Mouse (Mus musculus): ENCODE measurements at regions not wholly inside any gene's neighbourhood (a gene's known extent, or its start where the extent isn't known, plus 50 kb on each side); places are given as distances from the start of the nearest gene placed in this dataset.

GRCm38 (mm10) chr12:107624446-107624845 lies 136.0 kb downstream of the 3110018I06Rik start:
- H3K4me1 ChIP-seq (ENCODE audit: control insufficient read depth, insufficient read depth, low read length) = no peaks in the 10 kb centered on the region
- H3K9ac ChIP-seq (replicated peaks; ENCODE audit: low read length) = no peak overlapping the region
- H3K9me3 ChIP-seq (replicated peaks; ENCODE audit: control insufficient read depth, low read length) = no peaks in the 10 kb centered on the region
- ATAC-seq (replicated peaks; ENCODE audit: insufficient number of reproducible peaks, low FRiP score, low TSS enrichment, low read depth) (no peak), DNase-seq (ENCODE audit: low spot score) (no peak)
- H3K36me3 ChIP-seq (replicated peaks; ENCODE audit: control insufficient read depth, insufficient read depth, low read depth, low read length) = no peaks in the 10 kb centered on the region
- H3K4me3 ChIP-seq (ENCODE audit: low read depth, low read length) = no peak overlapping the region
- 80% methylated on average over 3 of the region's 3 CpGs for WGBS
- no peak overlapping the region for H3K27ac ChIP-seq (replicated peaks; ENCODE audit: low read depth, low read length)
- H3K27me3 ChIP-seq (ENCODE audit: control insufficient read depth, insufficient read depth, low read length) = no peaks in the 10 kb centered on the region
- no peak overlapping the region for H3K4me2 ChIP-seq (ENCODE audit: low read depth, low read length)

GRCm38 (mm10) chr12:107648008-107648407 lies 159.6 kb downstream of the 3110018I06Rik start:
- no peaks in the 10 kb centered on the region for H3K36me3 ChIP-seq (replicated peaks; ENCODE audit: control insufficient read depth, insufficient read depth, low read depth, low read length)
- DNase-seq (ENCODE audit: low spot score) (no peak), ATAC-seq (replicated peaks; ENCODE audit: insufficient number of reproducible peaks, low FRiP score, low TSS enrichment, low read depth) (no peak)
- H3K9me3 ChIP-seq (replicated peaks; ENCODE audit: control insufficient read depth, low read length) = no peaks in the 10 kb centered on the region
- no peak overlapping the region for H3K4me2 ChIP-seq (ENCODE audit: low read depth, low read length)
- peaks cover 3% of the 10 kb centered on the region for H3K4me1 ChIP-seq (ENCODE audit: control insufficient read depth, insufficient read depth, low read length)
- no peaks in the 10 kb centered on the region for H3K27me3 ChIP-seq (ENCODE audit: control insufficient read depth, insufficient read depth, low read length)
- no peak overlapping the region for H3K9ac ChIP-seq (replicated peaks; ENCODE audit: low read length)
- no peak overlapping the region for H3K27ac ChIP-seq (replicated peaks; ENCODE audit: low read depth, low read length)
- H3K4me3 ChIP-seq (ENCODE audit: low read depth, low read length) = no peak overlapping the region
- 92% methylated on average over 9 of the region's 9 CpGs for WGBS

- H3K27ac ChIP-seq (replicated peaks; ENCODE audit: low read depth, low read length) = no peak overlapping the region; the same call in 1 of the 2 replicates
- no peak overlapping the region for H3K9ac ChIP-seq (replicated peaks; ENCODE audit: low read length)
- no peak for DNase-seq (ENCODE audit: low spot score)
- H3K4me2 ChIP-seq (ENCODE audit: low read depth, low read length) = no peak overlapping the region
- H3K4me3 ChIP-seq (ENCODE audit: low read depth, low read length) = no peak overlapping the region
- 24% methylated on average over 3 of the region's 3 CpGs for WGBS
- 0 out of 2 replicates have a peak, but pooled peaks have one; percentile 17 for ATAC-seq (replicated peaks; ENCODE audit: insufficient number of reproducible peaks, low FRiP score, low TSS enrichment, low read depth)
- H3K9me3 ChIP-seq (replicated peaks; ENCODE audit: control insufficient read depth, low read length) = no peaks in the 10 kb centered on the region
- peaks cover 6% of the 10 kb centered on the region for H3K4me1 ChIP-seq (ENCODE audit: control insufficient read depth, insufficient read depth, low read length)
- no peaks in the 10 kb centered on the region for H3K36me3 ChIP-seq (replicated peaks; ENCODE audit: control insufficient read depth, insufficient read depth, low read depth, low read length)
- no peaks in the 10 kb centered on the region for H3K27me3 ChIP-seq (ENCODE audit: control insufficient read depth, insufficient read depth, low read length)
These were observed 163.8 kb downstream of the 3110018I06Rik start for GRCm38 (mm10) chr12:107652126-107652728.

GRCm38 (mm10) chr12:107653131-107653530 lies 164.7 kb downstream of the 3110018I06Rik start:
- ATAC-seq (replicated peaks; ENCODE audit: insufficient number of reproducible peaks, low FRiP score, low TSS enrichment, low read depth) (peak; percentile 76), DNase-seq (ENCODE audit: low spot score) (peak; percentile 78)
- H3K36me3 ChIP-seq (replicated peaks; ENCODE audit: control insufficient read depth, insufficient read depth, low read depth, low read length) = no peaks in the 10 kb centered on the region
- H3K27me3 ChIP-seq (ENCODE audit: control insufficient read depth, insufficient read depth, low read length) = no peaks in the 10 kb centered on the region
- no peak overlapping the region for H3K4me3 ChIP-seq (ENCODE audit: low read depth, low read length)
- H3K9ac ChIP-seq (replicated peaks; ENCODE audit: low read length) = no peak overlapping the region
- WGBS = 7% methylated on average over 7 of the region's 7 CpGs
- H3K4me2 ChIP-seq (ENCODE audit: low read depth, low read length) = no peak overlapping the region
- peaks cover 6% of the 10 kb centered on the region for H3K4me1 ChIP-seq (ENCODE audit: control insufficient read depth, insufficient read depth, low read length)
- no peaks in the 10 kb centered on the region for H3K9me3 ChIP-seq (replicated peaks; ENCODE audit: control insufficient read depth, low read length)
- peak overlapping the region; percentile 48 for H3K27ac ChIP-seq (replicated peaks; ENCODE audit: low read depth, low read length)

- 32% methylated on average over 5 of the region's 5 CpGs for whole genome bisulfite sequencing
- no peak overlapping the region for H3K27ac ChIP-seq (replicated peaks; ENCODE audit: low read depth, low read length)
- H3K4me1 ChIP-seq (ENCODE audit: control insufficient read depth, insufficient read depth, low read length) = peaks cover 6% of the 10 kb centered on the region
- H3K4me2 ChIP-seq (ENCODE audit: low read depth, low read length) = no peak overlapping the region
- H3K9ac ChIP-seq (replicated peaks; ENCODE audit: low read length) = no peak overlapping the region
- DNase-seq (ENCODE audit: low spot score) = peak; percentile 66
- no peaks in the 10 kb centered on the region for H3K36me3 ChIP-seq (replicated peaks; ENCODE audit: control insufficient read depth, insufficient read depth, low read depth, low read length)
- H3K9me3 ChIP-seq (replicated peaks; ENCODE audit: control insufficient read depth, low read length) = no peaks in the 10 kb centered on the region
- no peak overlapping the region for H3K4me3 ChIP-seq (ENCODE audit: low read depth, low read length)
- no peaks in the 10 kb centered on the region for H3K27me3 ChIP-seq (ENCODE audit: control insufficient read depth, insufficient read depth, low read length)
- ATAC-seq (replicated peaks; ENCODE audit: insufficient number of reproducible peaks, low FRiP score, low TSS enrichment, low read depth) = 0 out of 2 replicates have a peak, but pooled peaks have one; percentile 33
These were observed 168.4 kb downstream of the 3110018I06Rik start for GRCm38 (mm10) chr12:107656846-107657245.

- ATAC-seq (replicated peaks; ENCODE audit: insufficient number of reproducible peaks, low FRiP score, low TSS enrichment, low read depth) = no peak
- H3K36me3 ChIP-seq (replicated peaks; ENCODE audit: control insufficient read depth, insufficient read depth, low read depth, low read length) = no peaks in the 10 kb centered on the region
- peaks cover 2% of the 10 kb centered on the region; the same call in 1 of the 2 replicates for H3K4me1 ChIP-seq (ENCODE audit: control insufficient read depth, insufficient read depth, low read length)
- no peak overlapping the region for H3K27ac ChIP-seq (replicated peaks; ENCODE audit: low read depth, low read length)
- no peak for DNase-seq (ENCODE audit: low spot score)
- no peak overlapping the region for H3K4me3 ChIP-seq (ENCODE audit: low read depth, low read length)
- no peaks in the 10 kb centered on the region for H3K27me3 ChIP-seq (ENCODE audit: control insufficient read depth, insufficient read depth, low read length)
- H3K4me2 ChIP-seq (ENCODE audit: low read depth, low read length) = no peak overlapping the region
- H3K9ac ChIP-seq (replicated peaks; ENCODE audit: low read length) = no peak overlapping the region
- H3K9me3 ChIP-seq (replicated peaks; ENCODE audit: control insufficient read depth, low read length) = no peaks in the 10 kb centered on the region
- WGBS = 86% methylated on average over 12 of the region's 12 CpGs
These were observed 169.8 kb downstream of the 3110018I06Rik start for GRCm38 (mm10) chr12:107658241-107658640.

GRCm38 (mm10) chr12:107658821-107659220 lies 170.4 kb downstream of the 3110018I06Rik start:
- H3K4me2 ChIP-seq (ENCODE audit: low read depth, low read length) = no peak overlapping the region
- no peak overlapping the region for H3K27ac ChIP-seq (replicated peaks; ENCODE audit: low read depth, low read length)
- no peaks in the 10 kb centered on the region for H3K36me3 ChIP-seq (replicated peaks; ENCODE audit: control insufficient read depth, insufficient read depth, low read depth, low read length)
- no peaks in the 10 kb centered on the region for H3K9me3 ChIP-seq (replicated peaks; ENCODE audit: control insufficient read depth, low read length)
- no peak overlapping the region for H3K4me3 ChIP-seq (ENCODE audit: low read depth, low read length)
- no peaks in the 10 kb centered on the region; the same call in 1 of the 2 replicates for H3K4me1 ChIP-seq (ENCODE audit: control insufficient read depth, insufficient read depth, low read length)
- no peaks in the 10 kb centered on the region for H3K27me3 ChIP-seq (ENCODE audit: control insufficient read depth, insufficient read depth, low read length)
- WGBS = 76% methylated on average over 9 of the region's 9 CpGs
- ATAC-seq (replicated peaks; ENCODE audit: insufficient number of reproducible peaks, low FRiP score, low TSS enrichment, low read depth) (no peak), DNase-seq (ENCODE audit: low spot score) (no peak)
- no peak overlapping the region for H3K9ac ChIP-seq (replicated peaks; ENCODE audit: low read length)

GRCm38 (mm10) chr12:107662624-107663023 lies 174.2 kb downstream of the 3110018I06Rik start:
- Histone ChIP-seq H3K4me3 (ENCODE audit: low read depth, low read length) (no peak overlapping the region), H3K27me3 (ENCODE audit: control insufficient read depth, insufficient read depth, low read length) (no peaks in the 10 kb centered on the region)
- peak; percentile 49 for DNase-seq (ENCODE audit: low spot score)

More at GRCm38 (mm10) chr12:107662624-107663023, 174.2 kb downstream of the 3110018I06Rik start:
- H3K4me1 ChIP-seq (ENCODE audit: control insufficient read depth, insufficient read depth, low read length) = no peaks in the 10 kb centered on the region; the same call in 1 of the 2 replicates
- no peak overlapping the region for H3K4me2 ChIP-seq (ENCODE audit: low read depth, low read length)
- H3K9me3 ChIP-seq (replicated peaks; ENCODE audit: control insufficient read depth, low read length) = no peaks in the 10 kb centered on the region
- no peaks in the 10 kb centered on the region for H3K36me3 ChIP-seq (replicated peaks; ENCODE audit: control insufficient read depth, insufficient read depth, low read depth, low read length)
- no peak overlapping the region for H3K27ac ChIP-seq (replicated peaks; ENCODE audit: low read depth, low read length)
- ATAC-seq (replicated peaks; ENCODE audit: insufficient number of reproducible peaks, low FRiP score, low TSS enrichment, low read depth) = no peak
- H3K9ac ChIP-seq (replicated peaks; ENCODE audit: low read length) = no peak overlapping the region
- 0% methylated on average over 1 of the region's 1 CpGs for WGBS

Measured in embryonic facial prominence, embryonic 11.5 days (tissue).